Mouse (Mus musculus) bone marrow, adult 2 months (tissue): ENCODE data around the gene Gm5475.

ENCODE experiments used
- CTCF ChIP-seq: fragments of 200-500 bp; IDR thresholded peaks from 2 replicates; pipeline ENCODE4 v1.5.1; 2011; ENCODE audit warnings: low read length, control low read depth; ENCODE audit not compliant: control insufficient read depth, insufficient read depth
- POLR2A ChIP-seq: fragments of 200-500 bp; IDR thresholded peaks from 2 replicates; pipeline ENCODE4 v1.6.1; 2011; ENCODE audit warnings: low read depth, mild to moderate bottlenecking, control low read depth, low read length, borderline replicate concordance; ENCODE audit not compliant: control insufficient read depth

DNA sequence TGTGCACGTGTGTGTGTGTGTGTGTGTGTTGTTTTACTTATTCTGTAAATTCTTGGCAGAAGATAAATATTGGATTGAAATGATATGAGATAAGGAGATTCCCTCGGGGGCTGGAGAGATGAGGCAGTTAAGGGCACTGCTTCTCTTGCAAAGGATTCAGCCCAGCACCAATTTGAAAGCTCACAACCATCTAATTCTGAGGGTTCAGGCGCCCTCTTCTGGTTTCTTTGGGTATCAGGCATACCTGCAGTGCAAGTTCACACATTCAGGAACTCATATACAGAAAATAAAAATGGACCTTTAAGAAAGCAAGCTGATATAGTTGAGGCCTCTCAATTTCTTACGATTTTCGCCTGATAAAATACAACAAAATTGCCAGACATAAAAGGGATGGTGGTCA lies 46.9 kb upstream of the Gm5475 start:
- TF ChIP-seq CTCF: no peak
- no peak for TF ChIP-seq POLR2A
